Mouse (Mus musculus): Measurements from ENCODE around the gene Fam193b. TPM values are rescaled to one million over a fixed set of nuclear protein-coding genes. Genes with fewer than 3 reads are reported as not detected.

Gene Fam193b
- polyA plus RNA-seq, 1 experiment from 2014 or later, result 50.0 TPM

GRCm38 (mm10) chr13:55525733-55526553 is 45.0 kb downstream of the Fam193b start:
- DNase-seq (no peak), ATAC-seq (ENCODE audit: low FRiP score, low TSS enrichment) (no peak)
- 81% methylated on average over 16 of the region's 16 CpGs for WGBS
- Histone ChIP-seq H3K9ac (replicated peaks; ENCODE audit: low read length) (no peak overlapping the region), H3K9me3 (ENCODE audit: control insufficient read depth, low read length) (no peaks in the 10 kb centered on the region), H3K27me3 (ENCODE audit: control insufficient read depth, insufficient read depth, low read length) (no peaks in the 10 kb centered on the region), H3K27ac (replicated peaks; ENCODE audit: low read depth, low read length) (no peak overlapping the region), H3K4me2 (ENCODE audit: low read length) (no peak overlapping the region), H3K4me3 (replicated peaks; ENCODE audit: low read depth, low read length) (no peak overlapping the region), H3K4me1 (ENCODE audit: control insufficient read depth, insufficient read depth, low read length) (no peaks in the 10 kb centered on the region), H3K36me3 (ENCODE audit: control insufficient read depth, insufficient read depth, low read length) (peaks cover 29% of the 10 kb centered on the region)

DNA sequence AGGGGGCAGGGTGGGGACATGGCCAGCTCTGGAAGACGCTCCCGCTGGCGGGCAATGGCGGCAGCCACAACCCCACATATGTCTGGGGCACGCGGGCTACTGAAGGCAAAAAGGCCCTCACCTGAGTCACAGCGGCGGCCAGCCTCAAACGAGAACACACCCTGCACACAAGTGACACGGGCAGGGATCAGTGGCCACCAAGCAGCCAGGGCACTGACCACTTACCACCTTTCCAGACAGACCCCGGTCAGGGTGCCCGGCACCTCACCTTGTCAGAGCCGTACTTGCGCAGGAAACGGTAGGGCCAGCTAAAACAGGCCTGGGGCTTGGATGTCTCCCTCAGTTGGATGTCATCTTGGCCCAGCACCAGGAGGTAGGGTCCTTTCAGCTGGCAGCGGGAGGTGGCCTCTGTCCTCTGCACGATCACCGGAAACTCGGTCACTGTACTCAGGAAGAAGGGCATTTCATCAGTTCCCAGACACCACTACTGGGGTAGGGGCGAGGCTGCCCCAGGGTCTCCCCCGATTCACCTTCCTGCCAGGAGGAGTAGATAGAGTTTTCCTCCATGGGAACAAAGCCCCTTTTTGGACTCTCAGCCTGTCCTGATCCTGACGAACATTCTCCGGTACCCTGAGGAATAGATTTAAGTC is 46.8 kb downstream of the Fam193b start:
- H3K4me3 ChIP-seq (replicated peaks; ENCODE audit: low read depth, low read length), result no peak overlapping the region
- DNase-seq (no peak), ATAC-seq (ENCODE audit: low FRiP score, low TSS enrichment) (no peak)
- H3K27me3 ChIP-seq (ENCODE audit: control insufficient read depth, insufficient read depth, low read length), result no peaks in the 10 kb centered on the region
- WGBS, result 89% methylated on average over 23 of the region's 23 CpGs
- no peaks in the 10 kb centered on the region for H3K9me3 ChIP-seq (ENCODE audit: control insufficient read depth, low read length)
- no peak overlapping the region for H3K9ac ChIP-seq (replicated peaks; ENCODE audit: low read length)
- no peaks in the 10 kb centered on the region for H3K4me1 ChIP-seq (ENCODE audit: control insufficient read depth, insufficient read depth, low read length)
- no peak overlapping the region for H3K4me2 ChIP-seq (ENCODE audit: low read length)
- H3K36me3 ChIP-seq (ENCODE audit: control insufficient read depth, insufficient read depth, low read length), result peaks cover 11% of the 10 kb centered on the region
- H3K27ac ChIP-seq (replicated peaks; ENCODE audit: low read depth, low read length), result no peak overlapping the region

- WGBS, result 67% methylated on average over 17 of the region's 17 CpGs
- Histone ChIP-seq H3K4me1 (ENCODE audit: control insufficient read depth, insufficient read depth, low read length) (no peaks in the 10 kb centered on the region), H3K4me2 (ENCODE audit: low read length) (no peak overlapping the region), H3K27ac (replicated peaks; ENCODE audit: low read depth, low read length) (no peak overlapping the region), H3K36me3 (ENCODE audit: control insufficient read depth, insufficient read depth, low read length) (peaks cover 3% of the 10 kb centered on the region; the same call in 1 of the 2 replicates), H3K27me3 (ENCODE audit: control insufficient read depth, insufficient read depth, low read length) (no peaks in the 10 kb centered on the region), H3K9me3 (ENCODE audit: control insufficient read depth, low read length) (no peaks in the 10 kb centered on the region), H3K4me3 (replicated peaks; ENCODE audit: low read depth, low read length) (no peak overlapping the region), H3K9ac (replicated peaks; ENCODE audit: low read length) (no peak overlapping the region)
- no peak for ATAC-seq (ENCODE audit: low FRiP score, low TSS enrichment)
- no peak for DNase-seq
These were observed 47.6 kb downstream of the Fam193b start for GRCm38 (mm10) chr13:55523278-55523677.

DNA sequence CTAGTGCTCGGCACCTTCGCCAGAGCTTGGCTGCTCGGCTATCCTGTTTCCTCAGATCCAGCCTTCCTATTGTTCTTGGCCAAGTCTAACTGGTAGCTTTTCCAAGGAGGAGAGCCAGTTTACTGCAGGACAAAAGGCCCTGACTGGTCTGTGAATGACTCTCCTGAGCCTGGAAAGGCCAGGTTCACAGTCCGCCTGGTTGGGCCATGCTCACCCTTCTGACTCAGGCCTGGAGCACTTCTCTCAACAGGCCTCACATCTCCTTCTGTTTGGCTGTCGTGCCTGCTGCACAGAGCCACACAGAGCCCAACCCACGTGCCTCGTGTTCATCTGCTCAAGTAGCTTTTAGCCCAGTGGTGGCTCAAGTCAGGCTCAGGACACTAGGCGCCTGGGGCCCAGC is 48.2 kb downstream of the Fam193b start:
- WGBS, result 54% methylated on average over 8 of the region's 8 CpGs

DNA sequence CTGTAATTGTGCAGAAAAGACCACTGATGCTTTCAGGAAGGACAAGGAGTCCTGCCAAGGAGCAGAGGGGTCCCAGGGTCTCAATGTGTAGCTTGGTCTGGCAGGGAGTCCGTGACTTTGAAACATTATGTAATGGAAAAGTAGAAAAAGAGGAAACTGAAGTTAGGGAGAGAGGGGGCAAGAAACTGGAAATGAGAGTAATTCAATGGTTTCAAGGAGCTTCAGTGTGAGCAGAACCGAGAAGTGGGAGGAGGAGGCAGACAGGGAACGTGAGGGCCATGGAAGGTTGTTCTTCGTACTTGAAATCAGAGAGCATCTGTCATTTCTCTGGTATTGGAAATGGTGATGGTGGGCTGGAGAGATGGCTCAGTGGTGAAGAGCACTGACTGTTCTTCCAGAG is 51.3 kb downstream of the Fam193b start:
- Histone ChIP-seq H3K27ac (replicated peaks; ENCODE audit: low read depth, low read length) (no peak overlapping the region), H3K4me3 (replicated peaks; ENCODE audit: low read depth, low read length) (no peak overlapping the region), H3K9me3 (ENCODE audit: control insufficient read depth, low read length) (no peaks in the 10 kb centered on the region), H3K36me3 (ENCODE audit: control insufficient read depth, insufficient read depth, low read length) (peaks cover 3% of the 10 kb centered on the region; the same call in 1 of the 2 replicates), H3K27me3 (ENCODE audit: control insufficient read depth, insufficient read depth, low read length) (no peaks in the 10 kb centered on the region), H3K9ac (replicated peaks; ENCODE audit: low read length) (no peak overlapping the region), H3K4me1 (ENCODE audit: control insufficient read depth, insufficient read depth, low read length) (no peaks in the 10 kb centered on the region), H3K4me2 (ENCODE audit: low read length) (no peak overlapping the region)
- 87% methylated on average over 4 of the region's 4 CpGs for WGBS
- ATAC-seq (ENCODE audit: low FRiP score, low TSS enrichment), result no peak
- no peak for DNase-seq

More for the DNA sequence above, 48.2 kb downstream of the Fam193b start:
- Histone ChIP-seq H3K4me2 (ENCODE audit: low read length) (no peak overlapping the region), H3K9me3 (ENCODE audit: control insufficient read depth, low read length) (no peaks in the 10 kb centered on the region), H3K27ac (replicated peaks; ENCODE audit: low read depth, low read length) (no peak overlapping the region), H3K27me3 (ENCODE audit: control insufficient read depth, insufficient read depth, low read length) (no peaks in the 10 kb centered on the region), H3K4me3 (replicated peaks; ENCODE audit: low read depth, low read length) (no peak overlapping the region), H3K36me3 (ENCODE audit: control insufficient read depth, insufficient read depth, low read length) (peaks cover 3% of the 10 kb centered on the region; the same call in 1 of the 2 replicates), H3K4me1 (ENCODE audit: control insufficient read depth, insufficient read depth, low read length) (no peaks in the 10 kb centered on the region), H3K9ac (replicated peaks; ENCODE audit: low read length) (no peak overlapping the region)
- DNase-seq, result no peak
- ATAC-seq (ENCODE audit: low FRiP score, low TSS enrichment), result no peak

GRCm38 (mm10) chr13:55516955-55517354 is 54.0 kb downstream of the Fam193b start:
- Histone ChIP-seq H3K4me1 (ENCODE audit: control insufficient read depth, insufficient read depth, low read length) (peaks cover 5% of the 10 kb centered on the region), H3K4me2 (ENCODE audit: low read length) (no peak overlapping the region), H3K27me3 (ENCODE audit: control insufficient read depth, insufficient read depth, low read length) (no peaks in the 10 kb centered on the region), H3K4me3 (replicated peaks; ENCODE audit: low read depth, low read length) (no peak overlapping the region), H3K36me3 (ENCODE audit: control insufficient read depth, insufficient read depth, low read length) (no peaks in the 10 kb centered on the region), H3K9me3 (ENCODE audit: control insufficient read depth, low read length) (no peaks in the 10 kb centered on the region), H3K9ac (replicated peaks; ENCODE audit: low read length) (no peak overlapping the region), H3K27ac (replicated peaks; ENCODE audit: low read depth, low read length) (no peak overlapping the region)
- 5% methylated on average over 5 of the region's 5 CpGs for whole genome bisulfite sequencing
- DNase-seq (peak; percentile 93), ATAC-seq (ENCODE audit: low FRiP score, low TSS enrichment) (no peak)

GRCm38 (mm10) chr13:55513828-55514227 is 57.1 kb downstream of the Fam193b start:
- peak overlapping the region; percentile 79 for H3K4me2 ChIP-seq (ENCODE audit: low read length)
- peaks cover 23% of the 10 kb centered on the region for H3K4me1 ChIP-seq (ENCODE audit: control insufficient read depth, insufficient read depth, low read length)
- H3K9me3 ChIP-seq (ENCODE audit: control insufficient read depth, low read length), result no peaks in the 10 kb centered on the region
- ATAC-seq (ENCODE audit: low FRiP score, low TSS enrichment) (no peak), DNase-seq (no peak)
- 36% methylated on average over 9 of the region's 9 CpGs for WGBS
- H3K9ac ChIP-seq (replicated peaks; ENCODE audit: low read length), result no peak overlapping the region; the same call in 1 of the 2 replicates
- peak overlapping the region; percentile 79; the same call in 1 of the 2 replicates for H3K27ac ChIP-seq (replicated peaks; ENCODE audit: low read depth, low read length)
- H3K36me3 ChIP-seq (ENCODE audit: control insufficient read depth, insufficient read depth, low read length), result peaks cover 8% of the 10 kb centered on the region; the same call in 1 of the 2 replicates
- no peaks in the 10 kb centered on the region for H3K27me3 ChIP-seq (ENCODE audit: control insufficient read depth, insufficient read depth, low read length)
- H3K4me3 ChIP-seq (replicated peaks; ENCODE audit: low read depth, low read length), result peak overlapping the region; percentile 77

DNA sequence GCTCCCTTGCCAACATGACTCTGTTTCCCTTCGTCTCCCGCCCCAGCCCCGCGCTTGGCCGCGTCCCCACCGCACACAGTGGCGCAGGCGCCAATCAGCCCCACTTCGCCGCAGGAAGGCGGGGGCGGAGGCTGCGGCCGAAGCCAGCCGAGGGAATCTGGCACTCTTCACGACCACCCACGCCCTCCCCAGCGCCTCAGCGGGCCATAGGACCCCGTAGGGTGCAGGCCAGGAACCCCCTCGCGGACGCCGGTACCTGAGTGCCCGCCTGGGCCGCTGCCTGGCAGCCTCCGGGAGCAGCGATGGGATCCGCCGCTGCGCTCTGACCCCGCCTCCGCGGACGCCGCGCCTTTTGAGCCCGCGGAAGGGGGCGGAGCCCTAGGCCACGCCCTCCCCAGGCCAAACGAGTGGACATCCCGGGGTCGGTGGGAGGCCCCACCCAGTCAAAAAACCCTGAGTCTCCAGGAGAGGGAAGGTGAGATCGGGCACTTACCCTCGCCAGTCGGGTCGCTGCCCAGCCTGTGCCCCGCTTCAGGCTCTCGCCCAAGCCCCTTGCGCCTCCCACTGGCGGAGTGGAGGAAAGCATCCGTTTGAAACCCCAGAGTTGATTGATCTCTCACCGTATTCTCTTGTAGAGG is 57.7 kb downstream of the Fam193b start, which contains the start of gene Pdlim7:
TSS of gene Pdlim7 (minus strand) at position 566 of the 638 bp plus-strand sequence.
- Histone ChIP-seq H3K27me3 (ENCODE audit: control insufficient read depth, insufficient read depth, low read length) (no peaks in the 10 kb centered on the region), H3K9me3 (ENCODE audit: control insufficient read depth, low read length) (no peaks in the 10 kb centered on the region), H3K27ac (replicated peaks; ENCODE audit: low read depth, low read length) (peak within 1 kb of the TSS; percentile 79), H3K36me3 (ENCODE audit: control insufficient read depth, insufficient read depth, low read length) (peaks cover 14% of the 10 kb centered on the region), H3K4me3 (replicated peaks; ENCODE audit: low read depth, low read length) (peak within 1 kb of the TSS; percentile 77), H3K4me2 (ENCODE audit: low read length) (peak within 1 kb of the TSS; percentile 79), H3K4me1 (ENCODE audit: control insufficient read depth, insufficient read depth, low read length) (peaks cover 23% of the 10 kb centered on the region), H3K9ac (replicated peaks; ENCODE audit: low read length) (peak within 1 kb of the TSS; percentile 86)
- peak; percentile 91 for DNase-seq
- WGBS, result under 1% methylated on average over 55 of the region's 55 CpGs
- peak; percentile 81 for ATAC-seq (ENCODE audit: low FRiP score, low TSS enrichment)
